Mouse (Mus musculus) thymus, adult 2 months (tissue): Measurements from ENCODE around the gene Olfr1098.

Experiments
- CTCF ChIP-seq: fragments of 200-500 bp; IDR thresholded peaks from 2 replicates; pipeline ENCODE4 v1.5.1; 2012; ENCODE audit warnings: mild to moderate bottlenecking, control low read depth, low read length, moderate library complexity, borderline replicate concordance; ENCODE audit not compliant: control insufficient read depth, poor library complexity, insufficient read depth; ENCODE audit errors: extremely low read depth
- POLR2A ChIP-seq: fragments of 200-500 bp; IDR thresholded peaks from 2 replicates; pipeline ENCODE4 v1.6.1; 2012; ENCODE audit warnings: mild to moderate bottlenecking, low read length, control low read depth, moderate library complexity; ENCODE audit not compliant: control insufficient read depth, poor library complexity, insufficient read depth; ENCODE audit errors: extremely low read depth

DNA sequence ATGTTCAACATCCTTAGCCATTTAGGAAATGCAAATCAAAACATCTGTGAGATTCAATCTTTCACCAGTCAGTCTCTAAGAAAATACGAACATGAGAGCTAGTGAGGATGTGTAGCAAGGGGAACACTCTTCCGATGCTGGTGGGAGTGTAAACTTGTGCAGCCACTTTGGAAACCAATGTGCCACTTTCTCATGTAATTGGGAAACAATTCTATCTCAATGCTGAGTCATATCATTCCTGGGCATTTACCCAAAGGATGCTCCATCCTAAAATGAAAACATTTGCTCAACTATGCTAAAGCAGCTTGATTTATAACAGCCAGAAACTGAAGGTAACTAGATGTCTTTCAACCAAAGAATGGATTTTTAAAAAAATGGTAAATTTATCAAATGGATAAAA lies 18.7 kb downstream of the Olfr1098 start:
- TF ChIP-seq POLR2A, result no peak
- TF ChIP-seq CTCF, result no peak
